Mouse (Mus musculus): ENCODE results near the gene Olfr1216. TPM values are rescaled to one million over a fixed set of nuclear protein-coding genes. Genes with fewer than 3 reads are reported as not detected.
"Not testable (repeated sequence)": the region's sequence is repeated elsewhere in the genome, so short reads cannot be mapped to it uniquely, and the experiment has no call there.

Olfr1216 gene
- polyA plus RNA-seq (2012; fragmentation: generic; extraction: Trizol), result not detected
- long read RNA-seq, experiment 1, result 0 reads
- long read RNA-seq, experiment 2, result 0 reads

DNA sequence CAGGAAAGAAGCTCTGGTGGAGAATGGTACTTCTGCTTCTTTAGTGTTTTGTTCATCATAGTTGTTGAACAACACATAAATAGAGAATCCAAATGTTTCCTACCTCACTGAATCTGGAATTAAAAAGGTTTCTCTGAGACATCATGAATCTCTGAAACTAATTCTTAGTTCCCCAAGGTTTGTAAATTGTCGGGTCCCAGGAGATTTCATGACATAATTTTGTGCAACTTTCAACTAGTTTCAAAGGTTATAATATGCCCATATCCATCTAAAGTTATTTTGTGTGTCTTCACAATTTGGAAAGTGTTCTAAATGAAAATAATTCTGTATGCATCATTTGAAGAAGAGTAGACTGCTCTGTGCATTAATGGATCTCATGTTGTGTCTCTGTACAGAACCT is at the start of gene Olfr1216:
TSS of gene Olfr1216 (minus strand) at position 101 of the 400 bp plus-strand sequence.
- Histone ChIP-seq H3K36me3 (ENCODE audit: control insufficient read depth, insufficient read depth) (no peaks in the 10 kb centered on the region), H3ac (ENCODE audit: control insufficient read depth, insufficient read length, low read depth) (no peak within 1 kb of the TSS), H3K4me3 (ENCODE audit: insufficient read depth, poor library complexity, severe bottlenecking) (no peak within 1 kb of the TSS), H3K27me3 (ENCODE audit: control insufficient read depth, insufficient read depth, insufficient read length) (no peaks in the 10 kb centered on the region), H3K79me2 (ENCODE audit: control insufficient read depth, insufficient read depth) (no peaks in the 10 kb centered on the region), H3K79me3 (ENCODE audit: low read depth) (no peaks in the 10 kb centered on the region)
- TF ChIP-seq MYOG (IDR thresholded peaks at IDR 0.05; ENCODE audit: control insufficient read depth, extremely low read depth, insufficient read length), result no peak
- no peak for TF ChIP-seq MAX (IDR thresholded peaks at IDR 0.05)
- TF ChIP-seq FOSL1 (IDR thresholded peaks at IDR 0.05; ENCODE audit: insufficient read depth, low read length, poor library complexity, severe bottlenecking), result no peak
- no peak for TF ChIP-seq USF1 (IDR thresholded peaks at IDR 0.05; ENCODE audit: low read depth)
- no peak for TF ChIP-seq CTCF (IDR thresholded peaks at IDR 0.05; ENCODE audit: control insufficient read depth, insufficient read depth, insufficient read length)
- TF ChIP-seq MYOD1 (IDR thresholded peaks at IDR 0.05; ENCODE audit: control insufficient read depth, insufficient read length, low read depth), result no peak
- TF ChIP-seq CEBPB (IDR thresholded peaks at IDR 0.05; ENCODE audit: low read depth), result no peak

DNA sequence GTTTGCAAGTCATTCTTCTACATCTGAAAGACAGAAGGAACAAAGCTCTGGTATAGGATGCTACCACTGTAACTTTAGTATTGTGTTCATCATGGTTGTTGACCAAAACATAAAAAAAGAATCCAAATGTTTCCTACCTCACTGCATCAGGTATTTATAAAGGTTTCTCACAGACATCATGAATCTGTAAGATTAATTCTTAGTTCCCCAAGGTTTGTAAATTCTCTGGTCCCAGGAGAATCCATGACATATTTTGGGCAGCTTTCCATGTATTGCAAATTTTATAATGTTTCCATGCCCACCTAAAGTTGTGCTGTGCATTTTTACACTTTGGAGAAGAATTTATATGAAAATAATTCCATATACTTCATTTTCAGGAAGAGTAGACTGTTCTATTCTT is 42.9 kb upstream of the Olfr1216 start, which contains the start of gene Olfr1218:
TSS of gene Olfr1218 (minus strand) at position 101 of the 400 bp plus-strand sequence.
- no peaks in the 10 kb centered on the region for H3K79me3 ChIP-seq (ENCODE audit: low read depth)
- H3K27me3 ChIP-seq (ENCODE audit: control insufficient read depth, insufficient read depth, insufficient read length), result no peaks in the 10 kb centered on the region
- no peaks in the 10 kb centered on the region for H3K36me3 ChIP-seq (ENCODE audit: control insufficient read depth, insufficient read depth)
- no peak for TF ChIP-seq MYOG (IDR thresholded peaks at IDR 0.05; ENCODE audit: control insufficient read depth, extremely low read depth, insufficient read length)
- no peak for TF ChIP-seq CEBPB (IDR thresholded peaks at IDR 0.05; ENCODE audit: low read depth)
- TF ChIP-seq MYOD1 (IDR thresholded peaks at IDR 0.05; ENCODE audit: control insufficient read depth, insufficient read length, low read depth), result no peak
- no peak for TF ChIP-seq MAX (IDR thresholded peaks at IDR 0.05)
- no peak for TF ChIP-seq CTCF (IDR thresholded peaks at IDR 0.05; ENCODE audit: control insufficient read depth, insufficient read depth, insufficient read length)
- no peak for TF ChIP-seq USF1 (IDR thresholded peaks at IDR 0.05; ENCODE audit: low read depth)
- TF ChIP-seq FOSL1 (IDR thresholded peaks at IDR 0.05; ENCODE audit: insufficient read depth, low read length, poor library complexity, severe bottlenecking), result no peak
- no peak within 1 kb of the TSS for H3ac ChIP-seq (ENCODE audit: control insufficient read depth, insufficient read length, low read depth)
- H3K4me3 ChIP-seq (ENCODE audit: insufficient read depth, poor library complexity, severe bottlenecking), result no peak within 1 kb of the TSS
- H3K79me2 ChIP-seq (ENCODE audit: control insufficient read depth, insufficient read depth), result no peaks in the 10 kb centered on the region

- no peaks in the 10 kb centered on the region for H3K27me3 ChIP-seq (ENCODE audit: control insufficient read depth, insufficient read depth, insufficient read length)
These were observed 13.8 kb upstream of the Olfr1216 start, which contains the start of gene Olfr1217 for GRCm38 (mm10) chr2:89031965-89032364. Olfr1217 (minus strand) TSS chr2:89032065.

DNA sequence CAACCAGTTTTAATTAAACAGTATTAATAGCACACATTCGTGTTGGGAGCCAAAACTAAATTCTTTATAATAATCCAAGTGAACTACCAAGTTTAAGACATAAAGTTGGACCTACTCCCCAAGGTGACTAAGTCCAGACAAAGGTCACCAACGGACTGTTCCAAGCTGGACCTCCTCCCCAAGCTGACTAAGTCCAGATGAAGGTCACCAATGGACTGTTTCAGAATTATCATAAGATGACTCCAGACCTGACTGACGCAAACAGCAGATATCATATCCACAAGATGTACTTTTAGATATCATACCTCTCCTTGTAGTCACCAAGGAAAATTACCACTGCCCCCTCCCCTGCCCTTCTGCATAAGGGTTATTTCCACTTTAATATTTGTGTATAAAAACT is 3.3 kb upstream of the Olfr1216 start:
- not testable (repeated sequence) for H3K4me3 ChIP-seq (ENCODE audit: insufficient read depth, poor library complexity, severe bottlenecking); H3K79me2 ChIP-seq (ENCODE audit: control insufficient read depth, insufficient read depth); H3K36me3 ChIP-seq (ENCODE audit: control insufficient read depth, insufficient read depth); H3K79me3 ChIP-seq (ENCODE audit: low read depth); H3K27me3 ChIP-seq (ENCODE audit: control insufficient read depth, insufficient read depth, insufficient read length); H3ac ChIP-seq (ENCODE audit: control insufficient read depth, insufficient read length, low read depth)

More at GRCm38 (mm10) chr2:89031965-89032364, 13.8 kb upstream of the Olfr1216 start, which contains the start of gene Olfr1217:
- TF ChIP-seq MYOG (IDR thresholded peaks at IDR 0.05; ENCODE audit: control insufficient read depth, extremely low read depth, insufficient read length) (no peak), FOSL1 (IDR thresholded peaks at IDR 0.05; ENCODE audit: insufficient read depth, low read length, poor library complexity, severe bottlenecking) (no peak), MYOD1 (IDR thresholded peaks at IDR 0.05; ENCODE audit: control insufficient read depth, insufficient read length, low read depth) (no peak), CTCF (IDR thresholded peaks at IDR 0.05; ENCODE audit: control insufficient read depth, insufficient read depth, insufficient read length) (no peak), USF1 (IDR thresholded peaks at IDR 0.05; ENCODE audit: low read depth) (no peak), MAX (IDR thresholded peaks at IDR 0.05) (no peak), CEBPB (IDR thresholded peaks at IDR 0.05; ENCODE audit: low read depth) (no peak)
- H3ac ChIP-seq (ENCODE audit: control insufficient read depth, insufficient read length, low read depth), result no peak within 1 kb of the TSS
- no peaks in the 10 kb centered on the region for H3K36me3 ChIP-seq (ENCODE audit: control insufficient read depth, insufficient read depth)
- no peak within 1 kb of the TSS for H3K4me3 ChIP-seq (ENCODE audit: insufficient read depth, poor library complexity, severe bottlenecking)
- no peaks in the 10 kb centered on the region for H3K79me2 ChIP-seq (ENCODE audit: control insufficient read depth, insufficient read depth)
- no peaks in the 10 kb centered on the region for H3K79me3 ChIP-seq (ENCODE audit: low read depth)

DNA sequence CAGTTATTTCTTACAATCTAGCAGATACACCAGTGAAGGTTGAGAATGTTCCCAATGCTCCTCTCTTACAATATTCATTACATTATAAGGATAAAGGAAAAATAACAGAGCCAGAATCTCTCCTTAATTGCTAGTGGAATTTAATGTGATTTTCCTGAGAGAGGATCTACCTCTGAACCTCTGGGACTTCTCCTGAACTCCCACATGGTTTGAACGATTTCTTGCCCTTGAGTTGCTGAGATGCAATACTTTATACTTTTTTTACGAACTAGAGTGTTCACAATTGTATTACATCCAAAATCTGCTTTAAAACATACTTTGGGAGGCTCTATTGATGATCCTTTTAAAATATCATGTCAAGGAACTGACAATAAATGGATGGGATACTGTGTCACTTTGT is 11.3 kb downstream of the Olfr1216 start, which contains the start of gene Olfr1215:
TSS of gene Olfr1215 (minus strand) at position 101 of the 400 bp plus-strand sequence.
- no peaks in the 10 kb centered on the region for H3K79me3 ChIP-seq (ENCODE audit: low read depth)
- H3K79me2 ChIP-seq (ENCODE audit: control insufficient read depth, insufficient read depth), result no peaks in the 10 kb centered on the region
- no peaks in the 10 kb centered on the region for H3K36me3 ChIP-seq (ENCODE audit: control insufficient read depth, insufficient read depth)
- no peak for TF ChIP-seq USF1 (IDR thresholded peaks at IDR 0.05; ENCODE audit: low read depth)
- TF ChIP-seq MAX (IDR thresholded peaks at IDR 0.05), result no peak
- TF ChIP-seq FOSL1 (IDR thresholded peaks at IDR 0.05; ENCODE audit: insufficient read depth, low read length, poor library complexity, severe bottlenecking), result no peak
- TF ChIP-seq CTCF (IDR thresholded peaks at IDR 0.05; ENCODE audit: control insufficient read depth, insufficient read depth, insufficient read length), result no peak
- no peak for TF ChIP-seq MYOD1 (IDR thresholded peaks at IDR 0.05; ENCODE audit: control insufficient read depth, insufficient read length, low read depth)
- TF ChIP-seq CEBPB (IDR thresholded peaks at IDR 0.05; ENCODE audit: low read depth), result no peak
- TF ChIP-seq MYOG (IDR thresholded peaks at IDR 0.05; ENCODE audit: control insufficient read depth, extremely low read depth, insufficient read length), result no peak
- no peaks in the 10 kb centered on the region for H3K27me3 ChIP-seq (ENCODE audit: control insufficient read depth, insufficient read depth, insufficient read length)
- no peak within 1 kb of the TSS for H3K4me3 ChIP-seq (ENCODE audit: insufficient read depth, poor library complexity, severe bottlenecking)
- no peak within 1 kb of the TSS for H3ac ChIP-seq (ENCODE audit: control insufficient read depth, insufficient read length, low read depth)

GRCm38 (mm10) chr2:88992553-88992952 is 25.6 kb downstream of the Olfr1216 start, which contains the start of gene Olfr1214:
Olfr1214 (minus strand) TSS chr2:88992653.
- Histone ChIP-seq H3K27me3 (ENCODE audit: control insufficient read depth, insufficient read depth, insufficient read length) (no peaks in the 10 kb centered on the region), H3K4me3 (ENCODE audit: insufficient read depth, poor library complexity, severe bottlenecking) (no peak within 1 kb of the TSS), H3ac (ENCODE audit: control insufficient read depth, insufficient read length, low read depth) (no peak within 1 kb of the TSS), H3K79me3 (ENCODE audit: low read depth) (no peaks in the 10 kb centered on the region), H3K36me3 (ENCODE audit: control insufficient read depth, insufficient read depth) (no peaks in the 10 kb centered on the region), H3K79me2 (ENCODE audit: control insufficient read depth, insufficient read depth) (no peaks in the 10 kb centered on the region)
- TF ChIP-seq CTCF (IDR thresholded peaks at IDR 0.05; ENCODE audit: control insufficient read depth, insufficient read depth, insufficient read length) (no peak), FOSL1 (IDR thresholded peaks at IDR 0.05; ENCODE audit: insufficient read depth, low read length, poor library complexity, severe bottlenecking) (no peak), USF1 (IDR thresholded peaks at IDR 0.05; ENCODE audit: low read depth) (no peak), MYOD1 (IDR thresholded peaks at IDR 0.05; ENCODE audit: control insufficient read depth, insufficient read length, low read depth) (no peak), MAX (IDR thresholded peaks at IDR 0.05) (no peak), CEBPB (IDR thresholded peaks at IDR 0.05; ENCODE audit: low read depth) (no peak), MYOG (IDR thresholded peaks at IDR 0.05; ENCODE audit: control insufficient read depth, extremely low read depth, insufficient read length) (no peak)
